Mouse (Mus musculus) heart, postnatal 36 days (tissue): ENCODE data around the gene Tmem53. TPM values are rescaled to one million over a fixed set of nuclear protein-coding genes. Genes with fewer than 3 reads are reported as not detected.
A peak's percentile ranks its signal among the peaks of the same experiment; 100 is the strongest.

Source experiments
- DNase-seq, 2 experiments: peaks; one replicate each; pipeline ENCODE4 v3.0.0; 2021 to 2022
- intact Hi-C: fragments of 180-260 bp; cut with DNase I; formaldehyde crosslinking; loops from one replicate; pipeline ENCODE4 v1.15.1; 2025
- total RNA-seq, 2 experiments: library from RNA; stranded (reverse); gene quantifications; 2 replicates each; pipeline ENCODE4 v1.2.3; 2021

Gene Tmem53
- total RNA-seq, result 10 to 100 TPM; 26.5 to 28.5 TPM

DNA sequence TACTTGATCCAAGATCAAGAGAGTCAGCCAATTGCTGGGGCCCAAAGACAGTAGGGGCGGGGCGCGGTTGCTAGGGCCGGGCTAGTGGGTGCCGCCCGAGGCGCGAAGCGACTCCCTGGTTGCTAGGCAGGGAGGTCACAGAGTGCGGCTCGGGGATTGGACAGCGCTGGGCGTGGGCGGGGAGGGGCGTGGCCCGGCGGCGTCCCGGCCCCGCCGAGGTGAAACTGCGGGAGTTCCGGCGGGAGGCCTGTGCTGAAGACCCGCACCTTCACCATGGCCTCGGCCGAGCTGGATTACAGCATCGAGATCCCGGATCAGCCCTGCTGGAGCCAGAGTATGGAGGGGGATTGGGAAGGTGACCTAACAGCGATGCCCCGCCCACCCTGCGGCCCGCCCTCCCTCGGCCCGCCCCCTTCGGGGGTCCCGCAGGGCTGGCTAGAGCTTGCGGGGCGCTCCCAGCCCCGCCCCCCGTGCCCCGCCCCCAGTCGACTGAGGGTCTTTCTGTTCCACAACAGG, at the start of gene Tmem53, which contains the start of gene Armh1:
Tmem53 (plus strand) TSS at position 151 of the 516 bp plus-strand sequence.
Armh1 (minus strand) TSS at position 325 of the 516 bp plus-strand sequence.
- peak; percentile 87 to 90 for DNase-seq
- intact Hi-C loops, result no loop called here

DNA sequence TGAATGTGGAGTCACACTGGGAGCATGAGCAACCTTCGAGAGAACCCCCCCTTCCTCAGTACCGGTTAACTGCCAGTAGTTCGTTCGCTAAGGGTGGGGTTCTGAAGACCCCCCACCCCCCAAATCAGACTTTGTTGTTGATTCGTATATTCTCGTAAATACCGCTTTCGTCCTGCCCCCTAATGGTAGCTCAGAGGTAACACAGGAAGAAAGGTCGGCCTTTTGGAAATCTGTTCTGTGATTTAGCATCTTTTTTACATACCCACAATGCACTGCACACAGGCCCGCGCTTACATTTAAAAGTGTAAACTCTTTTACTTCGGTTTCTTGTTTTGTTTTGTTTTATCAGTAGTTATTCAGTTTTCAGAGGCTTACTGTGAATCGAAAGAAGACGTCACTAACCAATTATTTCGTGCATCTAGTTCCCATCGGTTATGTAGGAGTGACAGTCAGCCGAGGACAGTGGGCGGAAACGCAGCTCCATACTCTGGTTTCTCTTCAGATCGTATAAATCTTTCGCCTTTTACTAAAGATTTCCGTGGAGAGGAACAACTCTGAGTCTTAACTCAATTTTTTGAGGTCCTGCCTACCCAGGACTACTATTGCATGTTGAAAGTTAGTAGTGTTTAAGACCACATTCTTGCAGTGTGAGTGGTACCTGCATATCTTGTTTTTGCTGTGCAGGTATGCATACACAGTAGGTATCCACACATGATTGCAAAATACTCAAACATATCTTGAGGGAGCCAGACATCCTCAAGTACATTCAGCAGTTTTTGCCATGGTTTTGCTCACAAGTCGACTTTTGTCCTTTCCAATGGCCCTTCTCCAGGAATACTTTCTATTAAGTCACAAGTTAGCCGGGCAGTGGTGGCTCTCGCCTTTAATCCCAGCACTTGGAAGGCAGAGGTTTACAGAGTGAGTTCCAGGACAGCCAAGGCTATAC, 49.4 kb upstream of the Tmem53 start:
- DNase-seq, result peak; percentile 45 to 47
- intact Hi-C loops, result no loop called here

DNA sequence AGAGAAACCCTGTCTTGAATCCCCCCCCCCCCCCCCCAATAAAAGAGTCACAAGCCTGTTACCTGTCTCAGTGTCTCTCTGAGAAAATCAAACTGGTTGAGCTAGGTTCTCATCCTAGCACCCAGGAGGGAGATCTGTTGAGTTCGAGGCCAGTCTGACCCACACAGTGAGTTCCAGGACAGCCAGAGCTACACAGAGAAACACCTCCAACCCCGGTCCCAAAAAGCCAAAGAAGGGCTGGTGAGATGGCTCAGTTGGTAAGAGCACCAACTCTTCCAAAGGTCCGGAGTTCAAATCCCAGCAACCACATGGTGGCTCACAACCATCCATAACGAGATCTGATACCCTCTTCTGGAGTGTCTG, 48.8 kb upstream of the Tmem53 start:
- DNase-seq, result no peak
- intact Hi-C loops, result no loop called here

DNA sequence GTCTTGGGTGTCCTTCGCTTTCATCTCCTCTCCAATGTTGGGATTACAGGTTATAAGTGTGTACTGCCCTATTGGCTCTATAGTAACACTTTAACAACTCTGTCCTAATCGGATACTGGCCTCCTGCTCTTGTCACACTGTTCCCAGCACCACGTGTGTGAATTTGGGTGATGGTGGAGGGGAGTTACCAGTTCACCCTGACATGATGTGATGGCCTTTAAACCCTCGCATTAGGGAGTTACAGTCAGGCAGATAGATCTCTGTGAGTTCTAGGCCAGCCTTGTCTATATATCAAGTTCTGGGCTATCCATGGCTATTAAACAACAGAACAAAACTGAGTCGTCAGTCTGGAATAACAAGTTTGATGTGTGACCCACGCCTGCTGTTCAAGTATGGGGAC, 42.2 kb upstream of the Tmem53 start:
- DNase-seq, result no peak
- intact Hi-C loops, result no loop called here

DNA sequence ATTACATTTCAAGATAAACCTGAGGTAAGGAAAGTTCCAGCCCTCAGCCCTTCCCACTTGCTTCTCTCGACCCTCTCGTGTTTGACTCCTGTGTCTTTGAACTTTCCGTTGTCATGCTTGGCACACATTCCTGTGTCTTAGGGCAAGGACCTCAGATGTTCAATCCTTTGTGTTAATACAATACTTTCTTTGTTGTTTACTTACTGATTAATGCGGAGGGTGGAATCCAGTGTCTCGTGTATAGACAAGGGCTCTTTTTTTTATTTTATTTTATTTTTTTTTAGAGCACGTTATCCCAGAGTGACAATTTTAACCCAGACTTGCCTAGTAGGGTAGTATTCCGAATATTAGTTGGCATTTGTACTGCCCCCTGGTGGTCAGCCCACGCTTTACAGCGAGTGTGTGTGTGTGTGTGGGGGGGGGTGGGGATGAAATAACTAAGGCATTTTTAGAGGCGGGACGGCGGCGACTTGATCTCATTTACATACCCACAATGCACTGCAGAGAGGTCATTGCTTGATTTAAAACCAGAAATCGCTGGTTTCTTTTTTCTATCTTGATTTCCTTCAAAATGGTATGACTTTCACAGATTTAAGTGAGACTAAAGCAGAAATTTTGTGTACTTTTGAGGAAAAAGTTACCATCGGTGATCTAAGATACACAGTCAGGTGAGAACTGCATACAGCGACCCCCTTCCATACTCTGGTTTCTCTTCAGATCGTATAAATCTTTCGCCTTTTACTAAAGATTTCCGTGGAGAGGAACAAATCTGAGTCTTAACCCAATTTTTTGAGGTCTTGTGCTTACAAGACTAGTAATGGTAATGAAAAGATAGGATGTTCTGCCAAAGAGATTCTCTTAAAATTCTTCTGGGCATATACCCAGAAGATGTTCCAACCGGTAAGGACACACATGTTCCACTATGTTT, 41.3 kb upstream of the Tmem53 start:
- intact Hi-C loops, result no loop called here
- DNase-seq, result peak; percentile 75 to 84

DNA sequence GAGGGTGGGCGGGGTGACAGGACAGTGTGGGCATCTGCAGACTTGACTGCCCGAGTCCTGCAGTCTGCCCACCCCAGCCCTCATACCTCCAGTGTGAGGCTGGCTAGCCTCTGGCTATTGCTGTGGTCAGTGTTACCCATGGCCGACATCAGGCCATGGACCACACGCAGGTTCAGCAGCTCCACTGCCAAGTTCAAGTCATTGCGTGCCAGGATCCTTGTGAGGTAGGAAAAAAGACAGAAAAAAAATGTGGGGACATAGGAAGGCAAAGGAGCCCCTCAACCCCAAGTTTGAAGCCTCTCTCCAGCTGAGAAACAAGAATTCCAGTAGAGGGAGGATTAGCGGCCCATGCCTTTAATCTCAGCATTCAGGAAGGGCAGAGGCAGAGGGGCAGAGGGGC, 37.5 kb upstream of the Tmem53 start:
- intact Hi-C loops, result no loop called here
- no peak for DNase-seq

DNA sequence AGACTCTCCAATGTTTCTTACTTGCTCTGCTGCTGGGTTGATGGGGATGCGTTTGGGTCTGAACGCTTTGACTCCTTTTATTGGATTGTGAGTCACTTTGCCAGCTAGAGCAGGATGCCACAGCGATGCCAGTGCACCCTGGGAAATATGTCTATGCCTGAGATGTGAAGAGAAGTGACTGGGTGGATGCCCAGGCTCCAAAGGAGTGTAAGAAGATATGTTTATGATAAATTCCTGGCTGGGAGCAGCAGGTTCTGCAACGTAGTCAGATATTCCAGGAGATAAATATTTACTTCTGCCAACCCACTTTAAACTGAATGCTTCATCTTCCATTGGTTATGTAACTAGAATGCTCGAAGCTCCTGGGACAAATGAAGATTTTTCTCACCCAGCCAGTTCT, 34.7 kb upstream of the Tmem53 start:
- intact Hi-C loops, result loop anchor here (5.0 kb wide), 1 partner anchor 60 kb away; the partner anchor contains the start of gene Rps8
- DNase-seq, result no peak

DNA sequence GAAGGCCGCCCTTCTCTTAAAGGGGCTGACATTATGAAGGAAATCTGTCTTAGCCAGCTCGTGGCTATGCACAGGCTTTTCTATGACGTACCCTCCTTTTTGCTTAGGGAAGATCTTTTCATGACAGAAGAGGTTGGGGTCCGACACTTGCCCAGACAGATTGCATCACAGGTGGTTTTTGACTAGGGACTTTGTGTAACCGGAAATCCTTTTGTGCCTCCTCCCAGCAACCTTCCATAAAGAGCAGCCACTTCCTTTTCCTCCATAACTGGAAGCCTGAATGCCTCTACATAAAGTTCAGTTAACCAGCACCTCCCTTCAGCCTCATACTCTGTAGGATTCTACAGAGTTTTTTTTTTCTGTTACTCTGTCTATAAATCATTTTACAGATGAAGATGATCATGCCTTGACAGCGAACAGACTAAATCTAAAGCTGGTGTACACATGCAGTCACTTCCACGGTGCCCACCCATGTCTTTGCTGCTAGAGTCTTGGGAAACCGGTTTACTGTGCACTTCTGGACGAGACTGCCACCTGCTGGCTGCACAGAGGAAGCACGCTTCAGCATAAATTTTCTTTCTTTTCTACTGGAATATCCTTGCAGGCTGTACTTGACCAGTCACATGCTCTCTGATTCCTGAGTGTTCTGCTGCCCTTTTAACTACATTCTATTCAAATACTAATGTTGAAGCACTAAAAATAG, 33.1 kb upstream of the Tmem53 start:
- intact Hi-C loops, result loop anchor here (2.0 to 5.0 kb wide), 2 partner anchors 61 to 216 kb away; partner anchors contain the start of gene Rps8
- DNase-seq, result peak; percentile 58 to 61

DNA sequence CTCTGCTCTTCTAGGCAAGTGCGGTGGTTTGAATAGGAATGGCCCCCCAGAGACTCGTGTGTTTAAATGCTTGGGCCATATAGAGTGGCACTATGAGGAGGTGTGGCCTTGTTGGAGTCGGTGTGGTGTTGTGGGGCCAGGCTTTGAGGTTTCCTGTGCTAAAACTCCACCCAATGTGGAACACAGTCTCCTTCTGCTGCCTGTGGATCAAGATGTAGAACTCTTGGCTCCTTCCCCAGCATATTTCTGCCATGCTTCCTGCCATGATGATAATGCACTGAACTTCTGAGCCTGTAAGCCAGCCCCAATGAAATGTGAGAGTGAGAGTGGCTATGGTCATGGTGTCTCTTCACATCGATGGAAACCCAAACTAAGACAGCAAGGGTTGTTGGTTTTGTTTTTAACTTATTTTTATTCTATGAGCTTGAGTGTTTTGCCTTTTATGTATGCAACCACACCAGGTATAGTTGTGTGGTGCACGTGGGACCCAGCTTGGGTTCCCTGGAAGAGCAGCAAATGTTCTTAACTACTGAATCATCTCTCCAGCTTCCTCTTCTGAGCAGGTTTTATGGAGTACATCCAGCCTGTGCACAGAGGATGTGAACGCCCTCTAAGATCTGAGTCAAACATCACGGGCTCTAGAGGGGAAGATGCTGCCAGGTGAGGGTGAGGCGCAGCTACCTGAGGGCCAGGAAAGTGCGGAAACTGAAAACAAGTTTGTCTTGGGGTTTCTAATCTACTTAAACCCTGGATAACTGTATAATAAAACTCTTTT, 30.8 kb upstream of the Tmem53 start:
- DNase-seq, result no peak
- intact Hi-C loops, result no loop called here

DNA sequence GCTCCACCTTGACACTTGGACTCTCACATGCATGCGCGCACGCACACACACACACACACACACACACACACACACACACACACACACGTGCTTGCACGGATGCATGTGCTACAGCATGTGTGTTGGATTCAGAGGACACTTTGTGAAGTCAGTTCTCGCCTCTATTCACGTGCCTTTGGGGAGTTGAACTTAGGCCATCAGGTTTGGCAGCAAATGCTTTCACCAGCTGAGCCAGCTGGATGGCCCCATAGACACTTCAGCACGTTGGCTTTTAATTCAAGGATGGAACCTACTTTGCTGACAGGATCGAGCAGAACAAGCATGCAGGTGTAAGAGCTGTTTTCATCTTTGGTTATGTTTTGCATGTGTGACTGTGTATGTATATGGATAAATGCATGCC, 29.9 kb upstream of the Tmem53 start:
- intact Hi-C loops, result no loop called here
- peak in 1 of 2 experiments; percentile 22 for DNase-seq

DNA sequence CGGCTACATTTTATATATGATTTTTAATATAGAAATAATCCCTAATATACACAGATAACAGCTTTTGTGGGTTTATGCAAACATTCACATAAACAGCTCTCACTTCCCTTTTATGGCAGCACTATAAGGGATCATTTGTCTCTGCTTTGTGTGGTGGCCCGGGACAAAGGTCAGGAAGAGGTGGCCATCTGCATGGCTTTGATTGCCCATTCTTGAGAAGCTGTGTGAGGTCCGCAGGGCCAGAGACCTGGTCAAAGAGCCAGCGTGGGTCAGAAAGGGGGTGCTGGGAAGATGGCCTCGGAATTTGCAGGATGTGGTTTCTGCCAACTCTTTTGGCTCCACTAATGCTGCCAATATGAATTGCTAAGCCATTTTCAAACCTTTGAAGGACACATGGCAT, 28.8 kb upstream of the Tmem53 start:
- DNase-seq, result no peak
- intact Hi-C loops, result no loop called here

DNA sequence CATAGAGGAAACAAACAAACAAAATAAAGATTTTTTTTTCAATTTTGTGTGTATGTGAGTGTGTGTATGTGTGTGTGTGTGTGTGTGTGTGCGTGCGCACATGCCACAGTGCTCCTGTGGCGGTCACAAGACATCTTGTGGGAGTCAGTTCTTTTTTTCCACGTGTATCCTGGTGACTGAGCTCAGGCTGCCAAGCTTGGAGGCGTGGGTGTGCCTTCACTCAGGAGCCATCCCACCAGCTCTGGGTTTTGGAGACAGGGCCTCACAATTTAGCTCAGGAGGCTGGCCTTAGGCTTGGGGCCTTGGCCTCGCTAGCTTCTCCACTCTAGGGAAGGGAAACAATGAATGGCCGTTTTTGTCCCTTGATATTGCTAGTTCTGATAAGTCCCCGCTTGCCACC, 27.6 kb upstream of the Tmem53 start:
- DNase-seq, result no peak
- intact Hi-C loops, result no loop called here

DNA sequence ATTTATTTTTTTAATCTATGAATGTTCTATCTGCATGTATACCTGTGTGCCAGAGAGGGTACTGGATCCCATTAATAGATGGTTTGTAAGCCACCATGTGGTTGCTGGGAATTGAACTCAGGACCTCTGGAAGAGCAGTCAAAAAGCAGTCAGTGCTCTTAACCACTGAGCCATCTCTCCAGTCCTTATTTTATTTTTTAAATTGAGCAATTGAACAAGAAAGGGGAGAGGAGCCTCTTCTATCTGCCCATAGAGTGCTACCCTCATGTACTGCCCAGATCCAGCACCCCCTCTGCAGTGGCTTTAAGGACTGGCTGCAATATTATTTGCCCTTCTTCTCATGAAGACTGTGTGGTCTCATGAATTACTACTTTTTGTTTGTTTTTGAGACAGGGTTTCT, 26.5 kb upstream of the Tmem53 start:
- intact Hi-C loops, result no loop called here
- no peak for DNase-seq

DNA sequence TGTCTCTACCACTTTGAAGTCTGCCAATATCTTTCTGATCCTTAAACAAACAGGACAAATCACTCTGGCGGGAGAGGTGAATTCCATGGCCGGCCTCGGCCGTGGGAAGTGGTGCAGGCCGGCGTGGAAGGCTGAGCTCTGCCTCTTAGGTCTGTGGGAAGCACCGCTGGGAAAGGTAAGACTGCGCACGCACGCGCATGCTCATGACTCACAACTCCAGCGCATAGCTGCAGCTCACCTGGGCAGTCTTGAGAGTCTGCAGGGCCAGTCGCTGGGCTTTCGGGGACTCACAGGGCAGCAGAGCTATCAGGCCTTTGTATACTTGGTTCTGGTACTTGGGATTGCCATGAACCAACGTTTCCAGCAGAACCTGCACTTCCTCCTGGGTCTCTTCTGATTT, 22.2 kb upstream of the Tmem53 start:
- intact Hi-C loops, result no loop called here
- no peak for DNase-seq

DNA sequence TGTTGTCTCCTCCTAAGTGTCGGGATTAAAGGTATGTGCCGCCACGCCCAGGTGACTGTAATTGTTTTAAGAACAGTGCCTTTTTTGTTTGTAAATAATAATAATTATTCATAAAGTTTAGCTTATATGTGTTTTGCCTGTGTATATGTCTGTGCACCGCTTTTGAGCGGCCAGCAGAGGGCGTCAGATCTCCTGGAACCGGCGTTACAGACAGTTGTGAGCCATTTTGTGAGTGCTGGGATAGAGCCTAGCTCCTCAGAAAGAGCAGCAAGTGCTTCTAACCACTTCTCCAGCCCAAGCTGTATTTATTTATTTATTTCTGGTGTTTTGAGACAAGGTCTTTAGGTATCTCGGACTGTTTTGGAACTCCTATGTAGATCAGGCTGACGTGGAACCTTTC, 21.4 kb upstream of the Tmem53 start:
- DNase-seq, result no peak
- intact Hi-C loops, result loop anchor here (2.0 kb wide), 1 partner anchor 36 kb away; no protein-coding TSS in a partner anchor

DNA sequence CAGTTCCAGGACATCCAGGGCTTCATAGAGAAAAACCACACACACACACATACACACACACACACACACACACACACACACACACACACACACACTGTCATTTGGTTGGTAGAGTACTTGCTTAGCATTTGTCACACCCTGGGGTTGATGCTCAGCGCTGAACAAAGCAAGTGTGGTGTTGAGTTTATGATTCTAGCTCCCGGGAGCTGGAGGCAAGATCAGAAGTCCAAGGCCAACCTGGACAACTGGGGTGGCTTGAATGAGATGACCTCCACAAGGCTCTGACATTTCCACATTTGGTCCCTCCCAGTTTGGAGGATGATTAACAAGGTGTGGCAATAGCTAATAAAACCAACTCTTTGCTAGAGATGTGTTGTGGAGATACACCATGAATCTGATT, 20.5 kb upstream of the Tmem53 start:
- intact Hi-C loops, result loop anchor here (2.0 kb wide), 1 partner anchor 36 kb away; no protein-coding TSS in a partner anchor
- DNase-seq, result no peak

DNA sequence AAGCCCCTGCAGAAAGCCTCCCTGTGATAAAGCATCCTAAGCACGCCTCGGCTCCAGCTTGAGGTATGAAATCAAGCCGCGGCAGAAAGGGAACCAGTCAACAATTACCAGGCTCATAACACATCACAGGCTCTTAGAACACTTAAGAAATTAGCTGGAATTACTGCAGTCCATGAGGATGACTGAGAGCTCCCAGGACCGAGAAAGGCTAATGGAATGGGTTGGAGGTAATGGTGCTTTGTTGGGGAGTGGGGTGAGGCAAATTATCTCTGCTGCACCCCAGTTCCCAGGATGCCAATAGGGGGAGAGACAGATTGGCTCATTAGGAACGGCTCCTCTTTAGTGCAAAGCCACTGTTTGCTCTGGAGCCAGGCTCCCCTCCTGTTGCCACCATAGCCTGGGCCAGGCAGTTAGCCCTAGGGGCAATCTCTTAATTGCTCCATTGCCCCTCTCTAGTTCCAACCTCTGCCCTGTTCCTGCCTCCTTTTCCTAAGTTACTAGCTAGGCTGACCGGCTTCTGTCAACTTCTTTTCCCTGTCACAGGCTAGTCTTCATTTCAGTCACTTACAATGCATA, 17.5 kb upstream of the Tmem53 start:
- intact Hi-C loops, result no loop called here
- DNase-seq, result no peak

DNA sequence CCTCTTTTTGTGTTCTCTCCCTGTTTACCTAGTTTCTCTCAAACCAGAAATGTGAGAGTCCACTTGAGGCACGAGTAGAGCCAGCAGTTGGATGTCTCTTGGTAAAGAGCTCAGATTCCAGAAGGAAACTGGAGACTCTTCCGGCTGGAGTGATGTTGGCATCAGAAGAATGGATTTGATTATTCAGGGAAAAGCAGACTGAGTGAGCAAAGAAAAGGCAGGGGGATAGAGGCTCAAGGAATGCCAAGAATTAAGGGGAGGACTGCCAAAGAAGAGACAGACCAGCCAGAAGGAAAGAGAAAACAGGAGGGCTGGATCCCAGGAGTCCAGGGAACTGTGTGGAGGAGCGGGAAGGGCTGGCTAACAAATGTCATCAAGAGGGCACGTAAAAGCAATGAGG, 15.9 kb upstream of the Tmem53 start:
- intact Hi-C loops, result no loop called here
- no peak for DNase-seq

DNA sequence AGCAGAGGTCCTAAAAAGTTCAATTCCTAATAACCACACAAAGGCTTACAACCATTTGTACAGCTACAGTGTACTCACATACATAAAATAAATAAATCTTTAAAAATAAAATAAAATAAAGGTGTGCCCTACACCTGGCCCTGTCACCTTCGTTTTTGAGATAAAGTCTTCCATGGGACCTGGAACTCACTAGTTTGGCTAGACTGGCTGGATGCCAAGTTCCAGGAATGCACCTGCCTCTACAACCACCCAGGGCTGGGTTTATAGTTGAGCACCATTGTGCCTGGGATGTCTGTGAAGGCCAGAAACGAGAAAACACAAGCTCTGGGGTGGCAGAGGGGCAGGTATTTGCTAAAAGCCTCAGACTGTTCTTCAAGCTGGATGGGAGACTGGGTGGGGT, 12.6 kb upstream of the Tmem53 start:
- intact Hi-C loops, result no loop called here
- no peak for DNase-seq
